In genomic region chr8:120050376-120050775, GRCm38 (mm10) we compare ENCODE assay signal across 25 mouse cellular contexts. TPM values are rescaled to one million over a fixed set of nuclear protein-coding genes. Genes with fewer than 3 reads are reported as not detected.
DNase-seq lines count a peak whose midpoint lies in the region; ATAC-seq and TF ChIP-seq lines count a peak whose summit lies in the region.
"Had no signal": no experiment of that assay in that cellular context is flagged by ENCODE, and none has a peak within 500 bp of the region (broad histone marks: within the 10 kb centered on the region; RNA-seq: fewer than 3 reads in every experiment).

No protein-coding gene starts in this region.

- peak overlapping the region; percentile 70 for H3K27ac ChIP-seq in gastrocnemius, adult 2 months
- H3K27ac ChIP-seq in limb, embryonic 10.5 days, result peak overlapping the region; percentile 53
- H3K27ac ChIP-seq: embryonic facial prominence, embryonic 13.5 days; heart, embryonic 13.5 days; hindbrain, postnatal 0 days; intestine, embryonic 15.5 days; kidney, postnatal 0 days; limb, embryonic 15.5 days; liver, embryonic 14.5 days; midbrain, embryonic 12.5 days; neural tube, embryonic 12.5 days had no signal

- peaks cover 17% of the 10 kb centered on the region for H3K4me1 ChIP-seq in megakaryocyte, embryonic 14.5 days
- H3K4me1 ChIP-seq in limb, embryonic 10.5 days, result peaks cover 38% of the 10 kb centered on the region

- H3K4me3 ChIP-seq in gastrocnemius, adult 2 months, result no peak overlapping the region
- peak overlapping the region; percentile 76 for H3K4me3 ChIP-seq in megakaryocyte, embryonic 14.5 days (replicated peaks)
- no peak overlapping the region for H3K4me3 ChIP-seq in limb, embryonic 10.5 days
- H3K4me3 ChIP-seq: embryonic facial prominence, embryonic 13.5 days; heart, embryonic 13.5 days; intestine, embryonic 15.5 days; limb, embryonic 15.5 days; midbrain, embryonic 12.5 days; myocyte; neural tube, embryonic 12.5 days had no signal

- DNase-seq in gastrocnemius, adult 2 months, result no peak
- DNase-seq in gastrocnemius, postnatal 25 days, result no peak
- no peak for DNase-seq in limb, embryonic 10.5 days (ENCODE audit: low spot score)
- DNase-seq in layer of hippocampus, postnatal 10 days (ENCODE audit: low spot score in 2 of 2), result no peak
- DNase-seq: embryo, embryonic 11 days; forebrain, postnatal 0 days; gastrocnemius, postnatal 10 days; kidney, adult 8-10 months; layer of hippocampus, postnatal 36 days; left cerebral cortex, postnatal 4 days; lung, embryonic 14.5 days; right cerebral cortex, postnatal 4 days had no signal

- H3K27me3 ChIP-seq in megakaryocyte, embryonic 14.5 days (replicated peaks), result peaks cover 92% of the 10 kb centered on the region
- no peaks in the 10 kb centered on the region for H3K27me3 ChIP-seq in limb, embryonic 10.5 days (ENCODE audit: low read depth, poor library complexity, severe bottlenecking)
- H3K27me3 ChIP-seq: embryonic facial prominence, embryonic 13.5 days; intestine, embryonic 15.5 days; limb, embryonic 15.5 days; midbrain, embryonic 12.5 days; neural tube, embryonic 12.5 days had no signal

- H3K36me3 ChIP-seq in megakaryocyte, embryonic 14.5 days (replicated peaks; ENCODE audit: low read length), result no peaks in the 10 kb centered on the region
- no peaks in the 10 kb centered on the region for H3K36me3 ChIP-seq in limb, embryonic 10.5 days
- H3K36me3 ChIP-seq: embryonic facial prominence, embryonic 13.5 days; heart, embryonic 13.5 days; intestine, embryonic 15.5 days; limb, embryonic 15.5 days; midbrain, embryonic 12.5 days; neural tube, embryonic 12.5 days had no signal

- 85% methylated on average over 10 of the region's 10 CpGs for WGBS in limb, embryonic 10.5 days

- peaks cover 10% of the 10 kb centered on the region for H3K9me3 ChIP-seq in megakaryocyte, embryonic 14.5 days
- H3K9me3 ChIP-seq in limb, embryonic 10.5 days (replicated peaks), result no peaks in the 10 kb centered on the region
- H3K9me3 ChIP-seq: embryonic facial prominence, embryonic 13.5 days; heart, embryonic 13.5 days; intestine, embryonic 15.5 days; limb, embryonic 15.5 days; midbrain, embryonic 12.5 days; neural tube, embryonic 12.5 days had no signal

- no peak; the same call in 1 of the 2 replicates for ATAC-seq in megakaryocyte, adult 5-6 weeks (ENCODE audit: poor library complexity, severe bottlenecking)
- peak; percentile 28 for ATAC-seq in common myeloid progenitor, adult 5-6 weeks (replicated peaks; ENCODE audit: low read depth, poor library complexity, severe bottlenecking)
- ATAC-seq: forebrain, postnatal 0 days; hindbrain, postnatal 0 days; intestine, embryonic 15.5 days had no signal

- intact Hi-C loops in gastrocnemius, adult 2 months (cut with DNase I), result no loop called here

- TF ChIP-seq CTCF in gastrocnemius, adult 2 months (IDR thresholded peaks at IDR 0.05), result no peak

RNA-seq across cellular contexts. Expression of gene Zdhhc7, which starts 50.9 kb away (rescaled TPM):
- 10 to 100 TPM; 23.9 to 27.6 TPM for total RNA-seq in gastrocnemius, adult 2 months (2021)
- total RNA-seq in gastrocnemius, postnatal 25 days (2021), result 10 to 100 TPM; 24.9 to 26.2 TPM
- 29.1 and 34.2 TPM in 2 replicates for polyA plus RNA-seq in megakaryocyte, embryonic 14.5 days (2012; ENCODE audit: insufficient read depth, low replicate concordance)
- total RNA-seq in megakaryocyte, adult 5-6 weeks (2015), result 21.1 and 23.0 TPM in 2 replicates
- total RNA-seq in megakaryocyte, adult 5-6 weeks (2017), result 31.8 and 33.3 TPM in 2 replicates
- total RNA-seq in common myeloid progenitor, adult 5-6 weeks (2017), result 9.7 and 19.6 TPM in 2 replicates
- polyA plus RNA-seq in limb, embryonic 10.5 days (2016; fragmentation: Nextera tagmentation; extraction: Ambion mirVana), result 32.4 and 34.8 TPM in 2 replicates
- total RNA-seq in layer of hippocampus, postnatal 10 days (2021), result 10 to 100 TPM; 37.7 to 40.4 TPM

RNA-seq across cellular contexts. Expression of gene Crispld2, which starts 58.1 kb away (rescaled TPM):
- total RNA-seq in gastrocnemius, adult 2 months (2021), result 10 to 100 TPM in 1 of 2 experiments, 1 to 10 TPM in 1; 9.5 to 19.6 TPM
- 1 to 10 TPM; 5.2 to 8.3 TPM for total RNA-seq in gastrocnemius, postnatal 25 days (2021)
- 0.83 TPM in 1 of 2 replicates, not detected in the other for polyA plus RNA-seq in megakaryocyte, embryonic 14.5 days (2012; ENCODE audit: insufficient read depth, low replicate concordance)
- 6.4 and 8.8 TPM in 2 replicates for total RNA-seq in megakaryocyte, adult 5-6 weeks (2015)
- total RNA-seq in megakaryocyte, adult 5-6 weeks (2017), result 7.8 and 10.5 TPM in 2 replicates
- total RNA-seq in common myeloid progenitor, adult 5-6 weeks (2017), result 0.10 TPM in 1 of 2 replicates, not detected in the other
- 5.0 and 6.1 TPM in 2 replicates for polyA plus RNA-seq in limb, embryonic 10.5 days (2016; fragmentation: Nextera tagmentation; extraction: Ambion mirVana)
- total RNA-seq in layer of hippocampus, postnatal 10 days (2021), result 1 to 10 TPM; 2.2 to 2.9 TPM
